2 mouse cellular contexts compared by ENCODE assay signal in the genomic region with DNA sequence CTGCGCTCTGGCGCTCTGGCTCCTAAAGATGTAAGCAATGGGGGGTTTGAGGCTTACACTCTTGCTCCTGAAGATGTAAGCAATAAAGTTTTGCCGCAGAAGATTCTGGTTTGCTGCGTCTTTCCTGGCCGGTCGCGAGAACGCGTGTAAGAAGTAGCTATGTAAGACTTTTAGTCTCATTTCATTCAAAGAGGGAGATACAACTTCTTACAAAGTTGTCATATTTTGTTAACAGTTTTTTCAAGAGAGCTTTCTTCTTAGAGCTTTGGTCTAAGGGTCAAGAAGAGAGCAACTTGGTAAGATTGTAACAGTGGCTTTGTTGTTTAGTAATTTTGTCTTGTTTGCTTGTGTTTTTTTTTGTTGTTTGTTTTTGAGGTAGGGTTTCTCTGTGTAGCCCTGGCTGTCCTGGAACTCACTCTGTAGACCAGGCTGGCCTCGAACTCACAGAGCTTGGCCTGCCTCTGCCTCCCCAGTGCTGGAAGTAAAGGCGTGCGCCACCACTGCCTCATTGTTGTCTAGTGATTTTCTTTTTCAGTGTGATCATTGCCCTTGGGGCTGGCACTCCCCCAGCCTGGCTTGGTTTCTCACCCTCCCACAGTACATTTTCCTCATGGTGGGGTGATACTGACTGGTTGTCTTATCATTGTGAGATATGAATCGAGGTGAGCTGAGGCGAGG.
TF ChIP-seq lines count a peak whose summit lies in the region.

No protein-coding gene starts in this region.

TF ChIP-seq in CH12.LX, 34 proteins besides CTCF, POLR2A, EP300 and RAD21 (continued from another document):
- no peak for TF ChIP-seq JUN (IDR thresholded peaks at IDR 0.05; ENCODE audit: insufficient read depth, low read depth, low read length)
- TF ChIP-seq SMC3 (IDR thresholded peaks at IDR 0.05; ENCODE audit: low read depth, low read length), result no peak
- no peak for TF ChIP-seq JUND (conservative IDR thresholded peaks at IDR 0.05; ENCODE audit: low read depth, low read length)
- no peak for TF ChIP-seq HCFC1 (IDR thresholded peaks at IDR 0.05; ENCODE audit: low read depth, low read length)
- no peak for TF ChIP-seq MXI1 (IDR thresholded peaks at IDR 0.05; ENCODE audit: low read depth, low read length)
- TF ChIP-seq RCOR1 (conservative IDR thresholded peaks at IDR 0.05; ENCODE audit: low read depth, low read length), result no peak
- no peak for TF ChIP-seq ETS1 (conservative IDR thresholded peaks at IDR 0.05; ENCODE audit: low read depth, low read length)
- no peak for TF ChIP-seq CHD2 (IDR thresholded peaks at IDR 0.05; ENCODE audit: low read length)
- TF ChIP-seq MYC (IDR thresholded peaks at IDR 0.05; ENCODE audit: low read depth, low read length), result no peak

TF ChIP-seq in MEL, 35 proteins besides CTCF, POLR2A, EP300 and RAD21 (continued from another document):
- TF ChIP-seq POLR2AphosphoS5 (IDR thresholded peaks at IDR 0.05; ENCODE audit: borderline replicate concordance, low read depth, low read length), result no peak
- TF ChIP-seq ZKSCAN1 (IDR thresholded peaks at IDR 0.05; ENCODE audit: low read depth, low read length), result no peak
- TF ChIP-seq MEF2A (IDR thresholded peaks at IDR 0.05; ENCODE audit: extremely low read depth, insufficient replicate concordance, low read depth, low read length, poor library complexity, severe bottlenecking), result no peak
- TF ChIP-seq MAZ (IDR thresholded peaks at IDR 0.05; ENCODE audit: low read depth, low read length), result 0 out of 2 replicates have a peak, but pooled peaks have one; percentile 15
- no peak; the same call in 1 of the 2 replicates for TF ChIP-seq ETS1 (IDR thresholded peaks at IDR 0.05; ENCODE audit: low read depth, low read length)
- TF ChIP-seq JUND (IDR thresholded peaks at IDR 0.05; ENCODE audit: low read depth, low read length), result no peak
- peak; percentile 51 for TF ChIP-seq MXI1 (IDR thresholded peaks at IDR 0.05; ENCODE audit: low read depth, low read length)
- no peak for TF ChIP-seq SMC3 (IDR thresholded peaks at IDR 0.05; ENCODE audit: low read depth, low read length)
- no peak for TF ChIP-seq ZC3H11A (IDR thresholded peaks at IDR 0.05; ENCODE audit: low read depth, low read length)
- no peak for TF ChIP-seq TAL1 (IDR thresholded peaks at IDR 0.05; ENCODE audit: low read length)
- no peak for TF ChIP-seq USF1 (IDR thresholded peaks at IDR 0.05; ENCODE audit: low read depth, low read length)
- no peak for TF ChIP-seq USF2 (IDR thresholded peaks at IDR 0.05; ENCODE audit: borderline replicate concordance in 1 of 2, insufficient read depth in 1 of 2, low read depth in 1 of 2, low read length in 2 of 2)
- TF ChIP-seq UBTF (IDR thresholded peaks at IDR 0.05; ENCODE audit: borderline replicate concordance, insufficient read depth, low read depth, low read length), result no peak
- TF ChIP-seq CHD1 (IDR thresholded peaks at IDR 0.05; ENCODE audit: low read depth, low read length), result no peak
- TF ChIP-seq TBP (IDR thresholded peaks at IDR 0.05; ENCODE audit: low read depth, low read length), result peak; percentile 85
- TF ChIP-seq NELFE (IDR thresholded peaks at IDR 0.05; ENCODE audit: low read depth, low read length), result no peak
- no peak for TF ChIP-seq POLR2AphosphoS2 (IDR thresholded peaks at IDR 0.05; ENCODE audit: low read length)
- TF ChIP-seq TCF12 (IDR thresholded peaks at IDR 0.05; ENCODE audit: low read depth, low read length), result no peak
- TF ChIP-seq MYC (IDR thresholded peaks at IDR 0.05; ENCODE audit: low read depth, low read length), result no peak
- peak; percentile 82 for TF ChIP-seq SIN3A (IDR thresholded peaks at IDR 0.05; ENCODE audit: low read length)
- no peak for TF ChIP-seq ELF1 (IDR thresholded peaks at IDR 0.05; ENCODE audit: low read depth, low read length)
- no peak for TF ChIP-seq MYB (IDR thresholded peaks at IDR 0.05; ENCODE audit: low read depth, low read length)
